Mouse (Mus musculus): Measurements from ENCODE around the gene Crocc. TPM values are rescaled to one million over a fixed set of nuclear protein-coding genes. Genes with fewer than 3 reads are reported as not detected.

Crocc gene
- polyA plus RNA-seq (2015; fragmentation: Nextera tagmentation; extraction: Ambion mirVana) = 2.3 and 2.8 TPM in 2 replicates

DNA sequence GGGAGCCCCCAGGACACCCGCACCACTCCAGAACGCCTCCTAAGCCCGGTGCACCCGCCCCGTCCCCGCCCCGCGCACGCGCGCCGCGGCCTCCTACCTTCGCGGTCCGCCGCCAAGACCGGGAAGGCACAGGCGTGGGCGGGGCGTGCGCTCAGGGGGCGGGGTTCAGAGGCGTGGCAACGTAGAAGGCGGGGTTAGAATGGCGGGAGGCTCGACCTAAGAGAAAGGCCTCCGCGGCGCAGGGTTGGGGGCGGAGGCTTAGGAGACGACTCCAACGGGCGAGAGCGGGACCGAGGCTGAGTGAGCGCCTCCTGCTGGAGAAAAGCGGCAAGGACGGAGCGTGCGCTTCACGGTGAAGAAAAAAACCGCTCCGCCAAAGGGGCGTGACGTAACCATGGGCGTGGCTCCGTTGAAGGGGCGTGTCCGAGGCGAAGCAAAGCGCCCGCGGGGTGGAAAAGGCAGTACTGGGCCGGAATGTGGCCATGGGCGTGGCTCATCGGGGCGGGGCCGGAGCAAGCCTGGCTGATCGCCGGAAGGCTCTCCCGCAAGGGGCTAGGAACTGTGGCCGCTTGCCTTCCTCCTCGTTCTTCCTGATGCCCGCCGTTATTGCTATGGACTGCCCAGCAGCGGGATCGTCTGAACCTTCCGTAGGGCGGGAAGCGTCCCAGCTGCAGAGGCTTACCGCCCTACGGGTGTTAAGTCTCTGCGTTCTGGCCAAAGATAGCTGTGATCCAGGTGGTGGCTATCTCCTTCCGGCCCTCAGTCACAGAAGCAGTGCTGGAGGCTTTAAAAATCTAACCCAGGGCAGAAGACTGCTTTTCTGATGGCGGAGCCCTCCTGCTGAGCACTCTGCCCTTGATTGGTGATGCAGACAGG lies at the start of gene Crocc:
Gene Crocc (minus strand): TSS at position 125 of the 876 bp plus-strand sequence.

DNA sequence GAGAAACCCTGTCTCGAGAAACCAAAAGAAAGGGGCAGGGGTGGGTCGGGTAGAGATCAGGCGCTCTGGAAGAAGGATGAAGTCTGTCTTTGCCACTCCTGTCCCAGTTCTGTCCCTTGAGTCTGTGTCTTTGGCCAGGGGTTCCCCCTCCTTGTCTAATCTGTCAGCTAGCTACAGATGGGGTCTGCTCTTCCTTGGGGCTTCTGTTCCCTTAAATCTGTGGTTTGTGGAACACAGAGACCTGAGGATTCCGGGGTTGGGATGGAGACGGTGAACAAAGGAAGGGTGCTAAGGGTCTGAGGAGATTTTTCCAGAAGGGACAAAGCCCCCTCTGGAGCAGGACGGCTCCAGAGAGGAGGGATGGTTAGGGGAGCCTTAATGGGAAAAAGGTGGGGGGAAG lies 27.7 kb upstream of the Crocc start, which contains the start of gene Spata21:
Gene Spata21 (plus strand): TSS at position 301 of the 400 bp plus-strand sequence.

GRCm38 (mm10) chr4:141077681-141078509 lies 17.5 kb upstream of the Crocc start, which contains the start of gene Necap2:
Gene Necap2 (minus strand): TSS chr4:141078357.

DNA sequence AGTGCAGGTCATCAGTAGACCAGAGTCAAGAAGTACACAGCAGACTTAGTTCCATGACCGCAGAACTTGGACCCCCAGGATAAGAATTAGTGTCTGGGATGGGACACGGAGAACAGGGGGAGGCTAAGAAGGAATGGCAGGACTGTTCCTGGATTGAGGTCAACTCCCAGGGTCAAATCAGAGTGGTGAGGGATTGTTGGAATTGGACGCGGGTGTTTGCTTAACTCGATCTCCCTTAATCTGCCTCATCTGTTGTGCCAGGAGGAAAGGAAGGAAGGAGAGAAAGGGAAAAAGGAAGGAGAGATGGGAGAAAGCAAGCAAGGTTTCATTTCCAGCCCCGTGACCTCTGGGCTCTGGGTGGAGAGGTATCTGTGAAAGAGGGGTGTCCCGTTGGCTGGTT lies 50.2 kb downstream of the Crocc start, which contains the start of gene Mfap2:
Gene Mfap2 (plus strand): TSS at position 301 of the 400 bp plus-strand sequence.

DNA sequence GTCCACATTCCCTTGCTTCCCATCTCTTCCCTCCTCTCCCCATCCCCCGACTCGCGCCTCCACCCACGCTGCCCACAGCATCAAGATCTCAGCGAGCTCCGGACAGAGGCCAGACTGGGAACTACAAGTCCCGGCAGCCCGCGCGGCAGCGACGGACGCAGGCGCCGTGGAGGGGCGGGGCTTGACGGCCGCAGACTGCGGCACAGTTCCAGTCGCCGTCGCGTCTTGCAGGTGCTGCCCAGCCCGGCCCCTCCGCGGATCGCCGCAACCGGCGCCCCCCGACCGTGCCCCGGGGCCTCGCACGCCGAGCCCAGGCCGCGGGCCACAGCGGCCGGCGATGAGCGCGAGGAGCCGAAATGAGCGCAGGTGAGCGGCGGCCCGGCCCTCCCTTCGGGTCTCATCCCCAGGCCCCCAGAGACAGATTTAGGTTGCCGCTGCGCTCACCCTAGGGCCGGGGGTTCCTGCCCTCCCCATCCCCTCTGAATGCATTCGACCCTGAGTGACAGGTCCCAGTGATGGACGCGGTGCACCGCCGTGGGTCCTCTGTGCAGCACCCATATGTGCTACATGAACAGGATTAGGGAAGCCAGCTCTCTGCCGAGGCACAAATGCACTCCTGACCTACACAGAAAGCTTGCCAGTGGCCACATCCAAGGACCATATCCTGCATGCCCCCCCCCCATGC lies 73.5 kb downstream of the Crocc start, which contains the start of gene Atp13a2:
Gene Atp13a2 (plus strand): TSS at position 163 of the 685 bp plus-strand sequence.

Other genes starting within 250 kb of the Crocc start
- gene Padi3, start 249.9 kb downstream of the Crocc start, polyA plus RNA-seq (2015; fragmentation: Nextera tagmentation; extraction: Ambion mirVana) = 0.08 and 0.13 TPM in 2 replicates
- 0.05 and 0.06 TPM in 2 replicates for gene Padi1, start 214.8 kb downstream of the Crocc start, polyA plus RNA-seq (2015; fragmentation: Nextera tagmentation; extraction: Ambion mirVana)
- gene Padi2, start 154.2 kb downstream of the Crocc start, polyA plus RNA-seq (2015; fragmentation: Nextera tagmentation; extraction: Ambion mirVana) = 3.3 and 6.9 TPM in 2 replicates
- 582 and 618 TPM in 2 replicates for gene Sdhb, start 99.3 kb downstream of the Crocc start, polyA plus RNA-seq (2015; fragmentation: Nextera tagmentation; extraction: Ambion mirVana)
- gene Atp13a2, start 73.7 kb downstream of the Crocc start, polyA plus RNA-seq (2015; fragmentation: Nextera tagmentation; extraction: Ambion mirVana) = 37.0 and 38.6 TPM in 2 replicates
- 263 and 391 TPM in 2 replicates for gene Mfap2, start 50.1 kb downstream of the Crocc start, polyA plus RNA-seq (2015; fragmentation: Nextera tagmentation; extraction: Ambion mirVana)
- gene Necap2, start 17.8 kb upstream of the Crocc start, polyA plus RNA-seq (2015; fragmentation: Nextera tagmentation; extraction: Ambion mirVana) = 61.4 and 79.4 TPM in 2 replicates
- gene Spata21, start 27.8 kb upstream of the Crocc start, polyA plus RNA-seq (2015; fragmentation: Nextera tagmentation; extraction: Ambion mirVana) = 0.14 and 0.22 TPM in 2 replicates
- 19.4 and 21.3 TPM in 2 replicates for gene Szrd1, start 79.2 kb upstream of the Crocc start, polyA plus RNA-seq (2015; fragmentation: Nextera tagmentation; extraction: Ambion mirVana)
- 12.9 and 13.8 TPM in 2 replicates for gene Fbxo42, start 87.4 kb upstream of the Crocc start, polyA plus RNA-seq (2015; fragmentation: Nextera tagmentation; extraction: Ambion mirVana)
- gene Rsg1, start 153.4 kb upstream of the Crocc start, polyA plus RNA-seq (2015; fragmentation: Nextera tagmentation; extraction: Ambion mirVana) = 2.3 and 2.6 TPM in 2 replicates
- 8.5 and 11.6 TPM in 2 replicates for gene Arhgef19, start 178.9 kb upstream of the Crocc start, polyA plus RNA-seq (2015; fragmentation: Nextera tagmentation; extraction: Ambion mirVana)
- gene Epha2, start 240.7 kb upstream of the Crocc start, polyA plus RNA-seq (2015; fragmentation: Nextera tagmentation; extraction: Ambion mirVana) = 2.6 and 4.0 TPM in 2 replicates

Measured in adrenal gland, postnatal 0 days (tissue).